Mouse (Mus musculus) left cerebral cortex, adult 2 months (tissue): Measurements from ENCODE around the gene Fbrs. TPM values are rescaled to one million over a fixed set of nuclear protein-coding genes. Genes with fewer than 3 reads are reported as not detected.

Experiments
- DNase-seq, 2 experiments: peaks; one replicate each; pipeline ENCODE4 v3.0.0; 2021 to 2022; ENCODE audit warnings: low spot score in 2 of 2, mixed read lengths in 1 of 2; ENCODE audit errors: extremely low spot score in 1 of 2
- H3K27ac ChIP-seq: fragments of 200-600 bp; 2 replicates; pipeline ENCODE4 v1.8.1; 2022
- H3K4me3 ChIP-seq: fragments of 200-600 bp; 2 replicates; pipeline ENCODE4 v1.8.1; 2022
- CTCF ChIP-seq: fragments of 200-600 bp; IDR thresholded peaks from 2 replicates; pipeline ENCODE4 v1.8.1; 2022; ENCODE audit warnings: antibody characterized with exemption, mild to moderate bottlenecking, moderate library complexity
- intact Hi-C: fragments of 180-260 bp; cut with DNase I; formaldehyde crosslinking; loops from one replicate; pipeline ENCODE4 v1.15.1; 2025
- microRNA-seq, 2 experiments: library from miRNA; unstranded; fragments of <30 nt; microRNA quantifications; one replicate each; pipeline ENCODE4 v1.2.0; 2021
- total RNA-seq, 2 experiments: library from RNA; stranded (reverse); gene quantifications; 2 replicates each; pipeline ENCODE4 v1.2.3; 2021

Gene Fbrs
- total RNA-seq, 2 experiments from 2014 or later, result 62.3 to 63.9 TPM

DNA sequence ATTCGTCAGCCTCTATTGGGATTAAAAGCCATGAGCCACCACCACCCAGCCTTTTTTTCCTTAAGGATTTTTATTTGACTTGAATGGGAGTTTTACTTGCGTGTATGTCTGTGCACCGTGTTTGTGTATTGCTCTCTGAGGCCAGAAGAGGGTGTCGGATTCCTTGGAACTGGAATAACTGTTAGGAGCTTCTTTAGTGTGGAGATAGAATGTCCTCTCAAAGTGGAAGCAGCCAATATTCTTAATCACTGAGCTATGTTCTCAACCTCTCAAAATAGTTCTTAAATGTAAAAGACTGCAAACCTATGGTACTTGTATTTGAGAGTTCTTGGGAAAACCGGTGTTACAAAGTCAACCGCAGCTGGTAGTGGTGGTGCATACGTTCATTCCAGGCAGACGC is 32.2 kb downstream of the Fbrs start:
- peak; percentile 29 for TF ChIP-seq CTCF
- Histone ChIP-seq H3K27ac (peak overlapping the region; percentile 99), H3K4me3 (peak overlapping the region; percentile 79)
- DNase-seq, result no peak
- intact Hi-C loops, result loop anchor here (1.0 to 5.0 kb wide), 2 partner anchors 33 to 236 kb away; no protein-coding TSS in a partner anchor

DNA sequence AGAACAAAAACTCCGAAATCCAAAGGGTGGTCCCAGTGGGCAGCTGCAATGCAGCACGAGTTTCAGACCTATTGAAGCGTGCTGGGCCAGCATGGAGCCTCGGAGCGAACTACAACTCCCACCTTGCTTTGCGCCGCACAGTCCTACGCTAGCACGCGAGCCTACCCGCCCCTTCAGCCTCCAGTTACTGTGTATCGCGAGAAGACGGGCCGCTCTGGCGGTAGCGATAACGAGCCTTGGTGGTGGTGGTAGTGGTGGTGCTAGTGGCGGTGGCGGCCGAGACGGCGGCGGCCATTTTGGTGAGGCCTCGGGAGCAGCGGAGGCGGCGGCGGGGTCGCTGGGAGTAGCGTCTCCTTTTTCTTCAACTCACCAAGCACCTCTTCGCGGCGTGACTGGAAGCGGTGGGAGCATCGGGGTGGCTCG is 32.8 kb downstream of the Fbrs start, which contains the start of gene Srcap:
Srcap (plus strand) TSS at position 176 of the 423 bp plus-strand sequence.
- TF ChIP-seq CTCF, result no peak
- peak; percentile 91 to 94 for DNase-seq
- Histone ChIP-seq H3K4me3 (peak within 1 kb of the TSS; percentile 79), H3K27ac (peak within 1 kb of the TSS; percentile 99)
- intact Hi-C loops, result loop anchor here (1.0 to 5.0 kb wide), 4 partner anchors 34 to 235 kb away; partner anchors contain the start of genes Ccdc189 and Rnf40

DNA sequence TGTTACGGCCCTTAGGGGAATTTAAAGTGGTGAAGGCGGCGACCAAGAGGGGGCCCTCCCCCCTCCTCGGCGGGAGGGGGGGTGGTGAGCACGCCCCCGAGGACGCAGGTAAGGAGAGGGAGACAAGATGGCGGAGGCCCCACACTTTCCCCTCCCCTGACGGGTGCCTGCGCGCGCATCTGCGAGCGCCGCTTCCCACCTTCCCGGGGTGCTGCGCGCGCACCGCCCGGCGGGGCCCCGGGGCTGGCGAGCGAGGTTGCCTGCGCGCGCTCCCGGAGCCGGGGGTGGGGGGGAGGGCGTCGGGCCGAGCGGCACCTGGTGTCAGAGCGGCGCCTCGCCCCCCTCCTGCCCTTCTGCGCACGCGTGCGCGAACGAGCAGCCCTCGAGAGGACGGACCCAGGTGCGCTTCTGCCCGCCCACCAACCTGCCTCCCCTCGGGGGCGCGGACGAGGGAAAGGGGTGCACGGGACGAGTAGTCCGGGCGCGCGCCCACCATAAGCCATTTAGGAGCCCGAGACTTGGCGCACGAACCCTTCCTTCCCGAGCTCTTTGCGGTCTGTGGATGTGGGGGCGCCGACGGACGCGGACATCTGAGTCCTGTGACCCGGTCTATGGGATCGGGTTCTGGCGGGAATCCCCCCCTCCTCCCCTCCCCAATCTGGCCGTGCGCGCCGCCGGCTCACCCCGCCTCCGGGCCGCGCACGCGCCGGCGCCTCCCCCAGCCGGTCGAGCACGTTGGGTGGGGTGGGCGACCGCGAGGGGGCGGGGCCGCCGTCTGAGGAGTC is 33.4 kb downstream of the Fbrs start:
- Histone ChIP-seq H3K4me3 (peak overlapping the region; percentile 79), H3K27ac (peak overlapping the region; percentile 99)
- intact Hi-C loops, result loop anchor here (1.0 to 5.0 kb wide), 3 partner anchors 41 to 235 kb away; partner anchors contain the start of genes Ccdc189 and Rnf40
- no peak for TF ChIP-seq CTCF
- peak; percentile 89 for DNase-seq

DNA sequence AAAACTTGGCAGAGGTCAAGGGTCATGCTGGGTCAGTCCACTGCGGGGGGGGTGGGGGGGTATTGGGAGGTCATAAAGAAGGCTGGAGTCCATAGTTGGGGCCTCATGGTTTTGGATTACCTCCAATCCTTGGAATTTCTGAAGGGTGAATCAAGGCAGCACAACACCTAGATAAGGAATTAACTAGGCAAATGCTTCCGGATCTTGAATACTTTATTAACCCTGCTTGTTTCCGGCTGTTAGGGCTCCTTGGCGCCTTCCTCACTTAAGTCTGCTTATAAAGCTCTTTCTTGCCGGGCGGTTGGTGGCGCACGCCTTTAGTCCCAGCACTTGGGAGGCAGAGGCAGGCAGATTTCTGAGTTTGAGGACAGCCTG is 34.0 kb downstream of the Fbrs start:
- H3K27ac ChIP-seq, result no peak overlapping the region
- no peak for TF ChIP-seq CTCF
- peak overlapping the region; percentile 79 for H3K4me3 ChIP-seq
- intact Hi-C loops, result loop anchor here (2.0 to 5.0 kb wide), 2 partner anchors 76 to 234 kb away; partner anchors contain the start of genes Ccdc189 and Rnf40
- DNase-seq, result no peak

DNA sequence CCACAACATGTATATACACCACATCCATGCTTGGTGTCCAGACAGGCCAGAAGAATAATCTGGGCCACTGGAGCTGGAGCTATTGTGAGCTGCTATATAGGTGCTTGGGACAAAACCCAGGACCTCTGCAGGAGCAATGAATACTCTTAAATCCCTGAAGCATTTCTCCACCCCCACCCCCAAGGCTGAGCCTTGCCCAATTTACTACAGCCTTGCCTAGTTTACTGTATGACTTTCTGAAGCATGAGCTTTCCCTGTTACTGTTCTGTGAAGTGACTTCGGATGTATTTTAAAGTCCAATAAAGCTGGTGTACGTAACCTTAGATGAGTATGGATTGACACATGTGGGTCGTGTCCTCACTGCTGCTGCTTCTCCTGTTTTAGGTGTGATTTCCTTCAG is 34.8 kb downstream of the Fbrs start:
- Histone ChIP-seq H3K4me3 (peak overlapping the region; percentile 79), H3K27ac (no peak overlapping the region)
- TF ChIP-seq CTCF, result no peak
- intact Hi-C loops, result loop anchor here (2.0 to 5.0 kb wide), 2 partner anchors 75 to 234 kb away; partner anchors contain the start of genes Ccdc189 and Rnf40
- no peak for DNase-seq

DNA sequence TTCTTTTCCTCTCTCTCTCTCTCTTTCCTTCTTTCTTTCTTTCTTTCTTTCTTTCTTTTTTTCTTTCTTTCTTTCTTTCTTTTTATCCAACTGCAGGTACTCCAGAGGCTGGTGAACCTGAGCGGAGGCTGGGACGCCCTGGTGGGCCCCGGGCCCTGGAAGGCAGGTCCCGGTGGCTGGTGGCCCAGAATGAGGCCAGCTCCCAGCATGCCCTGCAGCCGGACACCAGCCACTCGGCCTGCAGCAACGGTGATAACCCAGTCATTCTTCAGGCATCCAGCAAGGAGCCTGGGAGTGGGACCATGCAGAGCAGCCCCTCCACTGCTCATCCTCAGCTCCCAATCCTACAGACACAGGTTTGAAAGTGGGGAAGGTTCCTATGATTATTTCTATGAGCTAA is 36.8 kb downstream of the Fbrs start:
- Histone ChIP-seq H3K27ac (no peak overlapping the region), H3K4me3 (no peak overlapping the region)
- TF ChIP-seq CTCF, result no peak
- intact Hi-C loops, result no loop called here
- DNase-seq, result no peak

DNA sequence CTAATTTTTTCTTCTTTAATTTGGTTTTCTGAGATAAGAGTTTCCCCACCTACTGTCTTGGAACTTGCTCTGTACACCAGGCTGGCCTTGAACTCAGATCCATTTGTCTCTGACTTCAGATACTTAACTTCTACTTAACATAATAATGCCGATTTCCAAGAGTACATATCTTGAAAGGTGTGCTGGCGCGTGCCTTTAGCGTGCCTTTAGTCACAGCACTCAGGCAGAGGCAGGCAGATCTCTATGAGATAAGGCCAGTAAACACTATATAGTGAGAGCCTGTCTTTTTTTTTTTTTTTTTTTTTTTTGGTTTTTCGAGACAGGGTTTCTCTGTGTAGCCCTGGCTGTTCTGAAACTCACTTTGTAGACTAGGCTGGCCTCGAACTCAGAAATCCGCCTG is 37.3 kb downstream of the Fbrs start:
- no peak for DNase-seq
- Histone ChIP-seq H3K27ac (no peak overlapping the region), H3K4me3 (no peak overlapping the region)
- TF ChIP-seq CTCF, result no peak
- intact Hi-C loops, result no loop called here

DNA sequence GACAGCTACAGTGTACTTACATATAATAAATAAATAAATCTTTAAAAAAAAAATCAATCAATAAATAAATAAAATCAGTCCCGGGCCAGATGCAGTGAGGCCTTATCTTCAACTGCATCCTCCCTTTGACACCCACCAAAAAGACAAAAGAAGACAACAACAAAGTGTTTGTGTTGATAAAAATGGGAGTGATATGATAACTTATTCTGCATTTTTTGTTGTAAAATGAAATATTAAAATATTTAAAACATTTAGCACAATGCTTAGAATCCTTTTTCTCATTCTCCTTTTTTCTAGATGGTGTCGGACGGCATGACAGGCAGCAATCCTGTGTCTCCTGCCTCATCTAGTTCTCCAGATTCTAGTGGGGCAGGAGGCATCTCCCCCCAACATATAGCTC is 40.3 kb downstream of the Fbrs start, which contains the start of gene Gm42715:
Gm42715 (plus strand) TSS at position 301 of the 400 bp plus-strand sequence.
- no peak for TF ChIP-seq CTCF
- intact Hi-C loops, result no loop called here
- DNase-seq, result no peak

More for the DNA sequence above, 40.3 kb downstream of the Fbrs start, which contains the start of gene Gm42715:
- no peak within 1 kb of the TSS for H3K4me3 ChIP-seq
- H3K27ac ChIP-seq, result no peak within 1 kb of the TSS

Small RNA genes lying within 50 kb of the gene (microRNA-seq; reads per million reads assigned to microRNA genes)
- gene Gm47278 (0 reads per million in 2 experiments), gene Mir7060 (0 to 0.24 reads per million in 2 experiments)

Other genes starting within 250 kb of the Fbrs start
- 10 to 100 TPM; 17.8 to 20.5 TPM for gene Zfp553, start 246.1 kb upstream of the Fbrs start, total RNA-seq
- 1 to 10 TPM; 3.5 to 6.4 TPM for gene Sept1, start 246.1 kb upstream of the Fbrs start, total RNA-seq
- gene Zfp771, start 234.9 kb upstream of the Fbrs start, total RNA-seq, result 10 to 100 TPM; 58.8 to 68.6 TPM
- 10 to 100 TPM; 24.1 to 25.9 TPM for gene Dctpp1, start 218.5 kb upstream of the Fbrs start, total RNA-seq
- 10 to 100 TPM; 33.0 to 39.8 TPM for gene Sephs2, start 205.1 kb upstream of the Fbrs start, total RNA-seq
- under 1 TPM; 0.37 to 0.59 TPM for gene Itgal, start 182.9 kb upstream of the Fbrs start, total RNA-seq
- 10 to 100 TPM; 13.4 to 14.3 TPM for gene Zfp768, start 133.6 kb upstream of the Fbrs start, total RNA-seq
- gene Zfp747, start 103.1 kb upstream of the Fbrs start, total RNA-seq, result 1 to 10 TPM; 6.5 to 8.1 TPM
- gene 9130019O22Rik, start 92.0 kb upstream of the Fbrs start, total RNA-seq, result 1 to 10 TPM; 3.8 to 5.0 TPM
- gene E430018J23Rik, start 85.6 kb upstream of the Fbrs start, total RNA-seq, result 1 to 10 TPM; 7.6 to 9.3 TPM
- gene Zfp764, start 72.4 kb upstream of the Fbrs start, total RNA-seq, result 1 to 10 TPM; 3.8 to 5.6 TPM
- gene Zfp688, start 57.1 kb upstream of the Fbrs start, total RNA-seq, result 10 to 100 TPM; 13.3 to 13.8 TPM
- 1 to 10 TPM; 5.5 to 6.7 TPM for gene Zfp689, start 30.0 kb upstream of the Fbrs start, total RNA-seq
- 10 to 100 TPM; 28.4 to 33.4 TPM for gene Prr14, start 19.6 kb upstream of the Fbrs start, total RNA-seq
- gene Srcap, start 32.8 kb downstream of the Fbrs start, total RNA-seq, result 100 to 1,000 TPM; 122 to 126 TPM
- 10 to 100 TPM; 12.6 TPM for gene Gm42715, start 40.4 kb downstream of the Fbrs start, total RNA-seq
- gene Tmem265, start 82.2 kb downstream of the Fbrs start, total RNA-seq, result 1 to 10 TPM in 1 of 2 experiments, under 1 TPM in 1; 0.50 to 1.0 TPM
- gene Phkg2, start 94.1 kb downstream of the Fbrs start, total RNA-seq, result 10 to 100 TPM; 78.1 to 79.8 TPM
- gene Ccdc189, start 109.4 kb downstream of the Fbrs start, total RNA-seq, result 10 to 100 TPM in 1 of 2 experiments, 1 to 10 TPM in 1; 9.4 to 10.8 TPM
- 10 to 100 TPM; 78.8 to 79.6 TPM for gene Rnf40, start 109.6 kb downstream of the Fbrs start, total RNA-seq
- 10 to 100 TPM; 24.5 to 26.2 TPM for gene Zfp629, start 136.6 kb downstream of the Fbrs start, total RNA-seq
- gene Bcl7c, start 229.7 kb downstream of the Fbrs start, total RNA-seq, result 10 to 100 TPM; 32.7 to 39.9 TPM
- gene Ctf1, start 233.5 kb downstream of the Fbrs start, total RNA-seq, result 1 to 10 TPM; 2.8 to 3.8 TPM